Mouse (Mus musculus): Measurements from ENCODE around the gene Sipa1l3.

Sipa1l3 gene

GRCm38 (mm10) chr7:29444527-29444926 lies 73.9 kb downstream of the Sipa1l3 start:
- peaks cover 70% of the 10 kb centered on the region for H3K4me1 ChIP-seq (replicated peaks; ENCODE audit: low read depth, low read length)
- H3K4me3 ChIP-seq (replicated peaks; ENCODE audit: low read length) = no peak overlapping the region
- no peaks in the 10 kb centered on the region for H3K9me3 ChIP-seq (ENCODE audit: low read length)
- H3K36me3 ChIP-seq (ENCODE audit: insufficient read depth, low read length) = peaks cover 25% of the 10 kb centered on the region; the same call in 1 of the 2 replicates
- H3K27me3 ChIP-seq (ENCODE audit: insufficient read depth, low read length) = no peaks in the 10 kb centered on the region
- TF ChIP-seq POU5F1 (IDR thresholded peaks at IDR 0.05; ENCODE audit: borderline replicate concordance, low read length) = no peak
- TF ChIP-seq CTCF (conservative IDR thresholded peaks at IDR 0.05; ENCODE audit: low read length) = no peak
- no peak for TF ChIP-seq NANOG (IDR thresholded peaks at IDR 0.05; ENCODE audit: borderline replicate concordance, low read length)

DNA sequence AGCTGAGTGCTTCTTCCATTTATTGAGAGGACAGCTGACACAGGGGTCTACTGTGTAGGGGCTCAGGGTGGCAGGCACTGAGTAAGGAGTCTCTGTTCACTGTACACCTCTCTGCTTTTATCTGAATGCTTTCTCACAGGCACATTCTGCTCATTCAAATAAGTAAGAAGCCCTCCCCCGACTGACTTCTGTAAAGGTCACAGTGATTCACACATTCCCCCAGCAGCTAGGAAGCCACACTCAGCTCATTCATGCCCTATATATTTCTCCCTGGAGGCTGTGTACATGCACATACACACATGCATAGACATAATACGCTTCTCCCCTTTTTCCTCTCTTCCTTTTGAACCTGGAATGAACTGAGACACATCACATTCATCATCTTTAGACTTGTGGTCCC lies 74.4 kb downstream of the Sipa1l3 start:
- peak overlapping the region; percentile 46; the same call in 1 of the 2 replicates for H3K4me3 ChIP-seq (replicated peaks; ENCODE audit: low read length)
- H3K9me3 ChIP-seq (ENCODE audit: low read length) = no peaks in the 10 kb centered on the region
- TF ChIP-seq CTCF (conservative IDR thresholded peaks at IDR 0.05; ENCODE audit: low read length) = no peak
- H3K27me3 ChIP-seq (ENCODE audit: insufficient read depth, low read length) = no peaks in the 10 kb centered on the region
- peaks cover 71% of the 10 kb centered on the region for H3K4me1 ChIP-seq (replicated peaks; ENCODE audit: low read depth, low read length)
- H3K36me3 ChIP-seq (ENCODE audit: insufficient read depth, low read length) = peaks cover 28% of the 10 kb centered on the region; the same call in 1 of the 2 replicates

- Histone ChIP-seq H3K4me3 (replicated peaks; ENCODE audit: low read length) (no peak overlapping the region), H3K27me3 (ENCODE audit: insufficient read depth, low read length) (no peaks in the 10 kb centered on the region), H3K36me3 (ENCODE audit: insufficient read depth, low read length) (peaks cover 31% of the 10 kb centered on the region), H3K4me1 (replicated peaks; ENCODE audit: low read depth, low read length) (peaks cover 65% of the 10 kb centered on the region), H3K9me3 (ENCODE audit: low read length) (no peaks in the 10 kb centered on the region)
- TF ChIP-seq NANOG (IDR thresholded peaks at IDR 0.05; ENCODE audit: borderline replicate concordance, low read length) (no peak), POU5F1 (IDR thresholded peaks at IDR 0.05; ENCODE audit: borderline replicate concordance, low read length) (no peak), CTCF (conservative IDR thresholded peaks at IDR 0.05; ENCODE audit: low read length) (no peak)
These were observed 76.6 kb downstream of the Sipa1l3 start for GRCm38 (mm10) chr7:29441793-29442192.

- H3K4me1 ChIP-seq (replicated peaks; ENCODE audit: low read depth, low read length) = peaks cover 65% of the 10 kb centered on the region
- no peaks in the 10 kb centered on the region for H3K9me3 ChIP-seq (ENCODE audit: low read length)
- no peak for TF ChIP-seq NANOG (IDR thresholded peaks at IDR 0.05; ENCODE audit: borderline replicate concordance, low read length)
- TF ChIP-seq POU5F1 (IDR thresholded peaks at IDR 0.05; ENCODE audit: borderline replicate concordance, low read length) = no peak
- TF ChIP-seq CTCF (conservative IDR thresholded peaks at IDR 0.05; ENCODE audit: low read length) = no peak
- H3K4me3 ChIP-seq (replicated peaks; ENCODE audit: low read length) = no peak overlapping the region
- H3K36me3 ChIP-seq (ENCODE audit: insufficient read depth, low read length) = peaks cover 31% of the 10 kb centered on the region
- no peaks in the 10 kb centered on the region for H3K27me3 ChIP-seq (ENCODE audit: insufficient read depth, low read length)
These were observed 77.3 kb downstream of the Sipa1l3 start for GRCm38 (mm10) chr7:29441151-29441550.

GRCm38 (mm10) chr7:29438655-29439282 lies 79.7 kb downstream of the Sipa1l3 start:
- no peaks in the 10 kb centered on the region for H3K9me3 ChIP-seq (ENCODE audit: low read length)

GRCm38 (mm10) chr7:29438204-29438603 lies 80.2 kb downstream of the Sipa1l3 start:
- Histone ChIP-seq H3K9me3 (ENCODE audit: low read length) (no peaks in the 10 kb centered on the region), H3K4me3 (replicated peaks; ENCODE audit: low read length) (no peak overlapping the region), H3K27me3 (ENCODE audit: insufficient read depth, low read length) (no peaks in the 10 kb centered on the region), H3K4me1 (replicated peaks; ENCODE audit: low read depth, low read length) (peaks cover 63% of the 10 kb centered on the region), H3K36me3 (ENCODE audit: insufficient read depth, low read length) (peaks cover 39% of the 10 kb centered on the region)
- no peak for TF ChIP-seq CTCF (conservative IDR thresholded peaks at IDR 0.05; ENCODE audit: low read length)
- no peak for TF ChIP-seq NANOG (IDR thresholded peaks at IDR 0.05; ENCODE audit: borderline replicate concordance, low read length)
- no peak for TF ChIP-seq POU5F1 (IDR thresholded peaks at IDR 0.05; ENCODE audit: borderline replicate concordance, low read length)

More at GRCm38 (mm10) chr7:29438655-29439282, 79.7 kb downstream of the Sipa1l3 start:
- peaks cover 60% of the 10 kb centered on the region for H3K4me1 ChIP-seq (replicated peaks; ENCODE audit: low read depth, low read length)
- TF ChIP-seq NANOG (IDR thresholded peaks at IDR 0.05; ENCODE audit: borderline replicate concordance, low read length) (no peak), CTCF (conservative IDR thresholded peaks at IDR 0.05; ENCODE audit: low read length) (no peak), POU5F1 (IDR thresholded peaks at IDR 0.05; ENCODE audit: borderline replicate concordance, low read length) (no peak)
- peaks cover 36% of the 10 kb centered on the region for H3K36me3 ChIP-seq (ENCODE audit: insufficient read depth, low read length)
- no peaks in the 10 kb centered on the region for H3K27me3 ChIP-seq (ENCODE audit: insufficient read depth, low read length)
- H3K4me3 ChIP-seq (replicated peaks; ENCODE audit: low read length) = no peak overlapping the region

DNA sequence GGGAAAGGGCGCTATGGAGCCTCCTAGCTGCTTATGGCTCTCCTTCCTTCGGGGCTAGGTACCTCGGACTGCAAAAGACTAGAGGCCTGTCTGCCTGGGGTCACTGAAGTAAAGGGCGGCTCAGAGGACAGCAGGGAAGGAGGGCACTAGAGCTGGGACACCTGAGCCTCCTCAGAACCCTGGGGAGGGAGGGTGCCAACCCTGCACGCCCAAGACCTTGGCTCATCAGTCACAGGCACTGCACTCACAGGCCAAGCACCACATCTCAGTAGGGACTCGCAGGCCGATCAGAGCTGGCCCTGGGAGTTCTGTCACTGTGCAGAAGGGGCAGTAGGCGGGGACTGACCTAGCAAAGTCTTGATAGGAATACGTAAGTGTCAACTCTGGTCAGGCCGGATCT lies 81.4 kb downstream of the Sipa1l3 start:
- peaks cover 67% of the 10 kb centered on the region for H3K4me1 ChIP-seq (replicated peaks; ENCODE audit: low read depth, low read length)
- no peak overlapping the region for H3K4me3 ChIP-seq (replicated peaks; ENCODE audit: low read length)
- TF ChIP-seq CTCF (conservative IDR thresholded peaks at IDR 0.05; ENCODE audit: low read length) (no peak), NANOG (IDR thresholded peaks at IDR 0.05; ENCODE audit: borderline replicate concordance, low read length) (no peak), POU5F1 (IDR thresholded peaks at IDR 0.05; ENCODE audit: borderline replicate concordance, low read length) (no peak)
- H3K27me3 ChIP-seq (ENCODE audit: insufficient read depth, low read length) = no peaks in the 10 kb centered on the region
- peaks cover 32% of the 10 kb centered on the region for H3K36me3 ChIP-seq (ENCODE audit: insufficient read depth, low read length)
- no peaks in the 10 kb centered on the region for H3K9me3 ChIP-seq (ENCODE audit: low read length)

GRCm38 (mm10) chr7:29434313-29435035 lies 84.0 kb downstream of the Sipa1l3 start:
- Histone ChIP-seq H3K4me1 (replicated peaks; ENCODE audit: low read depth, low read length) (peaks cover 85% of the 10 kb centered on the region), H3K27me3 (ENCODE audit: insufficient read depth, low read length) (no peaks in the 10 kb centered on the region), H3K4me3 (replicated peaks; ENCODE audit: low read length) (no peak overlapping the region), H3K36me3 (ENCODE audit: insufficient read depth, low read length) (peaks cover 18% of the 10 kb centered on the region; the same call in 1 of the 2 replicates), H3K9me3 (ENCODE audit: low read length) (no peaks in the 10 kb centered on the region)
- TF ChIP-seq POU5F1 (IDR thresholded peaks at IDR 0.05; ENCODE audit: borderline replicate concordance, low read length) = no peak
- no peak for TF ChIP-seq NANOG (IDR thresholded peaks at IDR 0.05; ENCODE audit: borderline replicate concordance, low read length)
- TF ChIP-seq CTCF (conservative IDR thresholded peaks at IDR 0.05; ENCODE audit: low read length) = no peak

All from E14TG2a.4 (cell line).